Mouse (Mus musculus): ENCODE results near the gene Ush1c.

Gene Ush1c

GRCm38 (mm10) chr7:46238346-46238745 lies at the start of gene Ush1c:
Gene Ush1c (minus strand): TSS chr7:46238503.
- no peak for DNase-seq (ENCODE audit: low spot score in 2 of 2)

GRCm38 (mm10) chr7:46287051-46287450 lies 48.7 kb upstream of the Ush1c start:
- DNase-seq (ENCODE audit: low spot score in 2 of 2), result no peak

- DNase-seq (ENCODE audit: low spot score in 2 of 2), result no peak
Measured at GRCm38 (mm10) chr7:46286391-46286790, 48.1 kb upstream of the Ush1c start.

GRCm38 (mm10) chr7:46285161-46285839 lies 47.0 kb upstream of the Ush1c start:
- no peak for DNase-seq (ENCODE audit: low spot score in 2 of 2)

DNA sequence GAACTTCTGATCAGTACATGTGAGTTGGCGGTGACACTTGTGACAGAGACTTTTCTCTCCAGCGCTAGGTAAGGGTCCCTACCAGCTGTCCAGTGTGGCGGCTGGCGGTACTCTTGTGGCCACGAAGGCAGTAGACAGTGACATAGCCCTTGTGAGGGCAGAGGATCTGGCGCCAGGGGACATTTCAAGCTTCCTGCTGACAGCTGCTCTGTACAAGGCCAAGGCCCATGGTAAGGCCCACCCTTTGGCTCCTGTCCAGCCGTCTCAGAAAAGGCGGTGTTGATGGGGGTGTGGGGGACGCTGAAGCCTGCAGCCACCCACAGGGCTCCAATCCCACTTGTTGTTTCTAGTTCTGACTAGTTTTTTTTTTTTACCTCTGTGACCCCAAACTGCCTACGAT lies 45.4 kb upstream of the Ush1c start:
- no peak for DNase-seq (ENCODE audit: low spot score in 2 of 2)

- no peak for DNase-seq (ENCODE audit: low spot score in 2 of 2)
Measured at GRCm38 (mm10) chr7:46282276-46282675, 44.0 kb upstream of the Ush1c start.

- no peak for DNase-seq (ENCODE audit: low spot score in 2 of 2)
Measured at GRCm38 (mm10) chr7:46280896-46281295, 42.6 kb upstream of the Ush1c start.

DNA sequence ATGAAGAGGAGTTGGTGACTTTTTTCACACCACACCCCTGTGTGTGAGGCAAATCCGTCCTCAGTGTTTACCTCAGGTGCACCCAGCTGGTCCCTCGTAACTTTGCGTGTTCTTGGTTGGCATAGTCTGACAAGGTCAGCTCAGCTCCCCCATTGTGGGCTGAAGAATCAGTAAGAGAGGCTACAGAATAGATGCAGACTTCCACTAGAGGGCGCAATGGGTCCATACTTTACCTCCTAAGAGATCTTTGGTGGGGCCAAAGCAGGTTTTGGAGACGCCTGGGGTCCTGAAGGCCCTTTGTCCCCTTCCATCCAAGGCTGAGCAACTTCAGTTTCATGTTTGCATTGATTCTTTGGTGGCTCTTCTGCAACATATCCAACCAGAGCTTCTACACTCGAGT lies 41.6 kb upstream of the Ush1c start:
- peak in 1 of 2 experiments; percentile 45 for DNase-seq (ENCODE audit: low spot score in 2 of 2)

DNA sequence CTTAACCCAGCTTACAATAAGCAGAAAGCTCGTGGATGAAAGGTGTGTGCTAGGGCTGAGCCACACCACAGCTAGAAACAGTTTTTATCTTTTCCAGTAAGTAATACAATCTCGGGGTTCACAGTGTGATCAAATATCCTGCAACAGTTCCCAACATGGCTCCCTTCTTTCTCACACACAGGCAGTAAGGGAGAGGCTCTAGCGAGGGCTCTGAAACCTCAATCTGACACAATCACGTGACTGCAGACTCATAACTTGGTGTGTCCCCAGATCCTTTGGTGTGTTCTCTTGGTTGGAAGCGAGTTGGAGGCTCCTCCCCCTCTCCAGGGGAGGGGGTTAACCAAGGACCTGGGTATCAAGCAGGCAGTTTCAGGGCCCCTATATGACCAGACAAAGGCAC lies 37.9 kb upstream of the Ush1c start:
- DNase-seq (ENCODE audit: low spot score in 2 of 2), result no peak

GRCm38 (mm10) chr7:46251841-46252240 lies 13.5 kb upstream of the Ush1c start:
- no peak for DNase-seq (ENCODE audit: low spot score in 2 of 2)

DNA sequence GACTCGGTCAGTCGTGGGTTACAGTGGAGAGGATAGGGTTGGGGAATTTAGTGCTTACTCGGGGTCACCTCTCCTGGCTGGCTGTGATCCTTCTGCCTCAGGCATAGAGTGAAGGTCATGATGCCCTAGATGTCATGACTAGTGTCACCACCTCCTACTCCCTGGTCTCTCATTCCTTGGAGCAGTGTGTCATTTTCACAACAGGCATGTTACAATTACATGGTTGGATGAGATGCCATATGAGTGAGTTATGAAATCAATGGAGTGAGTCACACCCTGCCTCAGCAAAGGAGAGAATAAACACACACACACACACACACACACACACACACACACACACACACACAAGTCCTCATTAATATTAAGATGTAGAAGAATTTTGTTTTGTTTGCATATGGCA lies 9.3 kb upstream of the Ush1c start:
- no peak for DNase-seq (ENCODE audit: low spot score in 2 of 2)

DNA sequence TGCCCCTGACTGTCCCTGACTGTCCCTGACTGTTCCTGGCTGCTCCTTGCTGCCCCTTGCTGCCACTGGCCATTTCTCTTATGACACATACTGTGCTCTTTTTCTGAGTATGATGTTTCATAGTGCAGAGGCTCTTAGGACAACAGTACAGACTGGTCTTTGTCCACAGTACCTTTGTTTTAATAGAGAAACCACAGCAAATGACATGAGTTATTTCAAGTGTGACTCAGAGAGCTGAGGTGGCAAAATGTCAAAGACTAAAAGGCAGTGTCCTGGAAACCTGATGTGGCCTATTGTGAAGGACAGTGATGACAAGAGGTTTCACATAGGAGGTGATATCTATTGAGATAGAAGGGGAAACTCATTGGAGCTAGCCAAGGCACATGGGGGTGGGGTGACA lies 8.6 kb upstream of the Ush1c start:
- DNase-seq (ENCODE audit: low spot score in 2 of 2), result no peak

DNA sequence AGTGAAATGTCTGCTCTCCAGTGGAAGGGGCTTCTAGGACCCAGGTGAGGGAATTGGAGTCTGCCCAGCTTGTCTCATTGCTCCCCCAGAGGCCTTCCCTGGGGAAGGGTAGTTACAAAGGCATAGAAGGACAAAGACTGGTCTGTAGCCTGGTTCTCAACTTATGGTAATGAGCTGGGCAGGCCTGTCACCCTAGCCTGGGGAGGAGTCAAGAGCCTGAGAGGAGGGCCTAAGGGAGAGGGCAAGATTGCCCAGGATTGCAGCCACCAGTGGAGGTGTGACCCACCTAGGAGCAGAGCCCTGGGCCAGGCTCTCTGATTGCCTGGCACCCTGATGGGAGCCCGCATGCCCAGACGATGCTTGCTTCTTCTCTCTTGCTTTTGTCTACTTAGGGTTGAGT lies 2.4 kb upstream of the Ush1c start, which contains the start of gene Otog:
Gene Otog, plus strand, starts transcription at position 292 of the 400 bp plus-strand sequence.
- no peak for DNase-seq (ENCODE audit: low spot score in 2 of 2)

DNA sequence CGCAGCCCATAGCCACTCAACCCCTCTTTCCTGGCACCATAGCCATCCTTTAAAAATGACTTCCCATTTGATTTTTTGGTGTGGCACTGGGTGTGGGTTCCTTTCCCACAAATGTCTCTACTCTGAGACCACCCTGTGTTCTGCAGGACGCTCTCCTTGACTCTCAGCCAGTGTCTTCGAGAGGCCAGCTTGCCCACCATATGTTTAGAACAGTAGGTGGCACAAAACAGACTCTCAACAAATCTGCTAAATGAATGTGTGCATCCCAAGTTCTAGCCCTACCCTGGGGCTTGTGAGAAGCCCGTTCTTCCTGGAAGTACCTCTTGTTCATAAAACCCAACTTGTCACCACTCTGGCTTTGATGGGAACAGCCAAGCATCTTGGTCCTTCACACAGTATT lies 1.8 kb upstream of the Ush1c start:
- no peak for DNase-seq (ENCODE audit: low spot score in 2 of 2)

GRCm38 (mm10) chr7:46237192-46237591 lies 1.1 kb downstream of the Ush1c start:
- no peak for DNase-seq (ENCODE audit: low spot score in 2 of 2)

DNA sequence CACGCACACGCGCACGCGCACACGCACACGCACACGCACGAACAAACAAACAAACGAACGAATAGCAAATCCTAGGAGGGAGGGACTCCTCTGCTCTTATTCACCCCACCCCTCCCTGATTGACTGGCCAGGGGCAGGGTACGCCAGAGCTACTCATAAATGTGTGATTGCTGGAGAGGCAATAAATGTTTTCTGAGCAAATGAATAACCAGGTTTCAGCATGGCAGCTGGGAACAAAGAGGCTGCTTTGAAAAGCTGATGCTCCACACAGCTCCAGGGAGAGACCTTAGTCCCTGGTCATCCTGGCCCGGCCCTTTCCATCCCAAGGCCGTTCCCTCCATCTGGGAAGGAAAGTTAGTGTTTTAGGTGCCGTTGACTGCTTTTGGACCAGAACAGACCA lies 1.9 kb downstream of the Ush1c start:
- no peak for DNase-seq (ENCODE audit: low spot score in 2 of 2)

GRCm38 (mm10) chr7:46235948-46236347 lies 2.4 kb downstream of the Ush1c start:
- no peak for DNase-seq (ENCODE audit: low spot score in 2 of 2)

GRCm38 (mm10) chr7:46226936-46227335 lies 11.4 kb downstream of the Ush1c start:
- peak in 1 of 2 experiments; percentile 13 for DNase-seq (ENCODE audit: low spot score in 2 of 2)

DNA sequence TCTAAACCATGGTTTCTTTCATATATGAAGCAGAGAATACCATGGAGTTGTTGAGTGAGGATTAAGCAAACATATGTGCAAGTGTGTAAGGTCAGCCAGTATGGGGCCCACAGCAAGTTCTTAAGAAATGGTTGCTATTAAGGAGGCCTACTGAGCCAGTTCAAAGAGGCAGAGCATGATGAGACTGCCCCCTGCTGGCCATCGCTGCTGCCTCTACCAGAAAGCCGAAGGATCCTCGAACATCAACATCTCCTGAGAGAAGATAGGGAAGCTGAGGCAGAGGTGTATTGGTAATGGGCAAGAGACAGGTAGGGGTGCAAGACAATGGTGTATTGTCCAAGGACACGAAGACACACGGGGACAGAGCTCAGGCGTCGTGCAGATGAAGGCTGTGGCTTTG lies 12.1 kb downstream of the Ush1c start:
- peak in 1 of 2 experiments; percentile 42 for DNase-seq (ENCODE audit: low spot score in 2 of 2)

DNA sequence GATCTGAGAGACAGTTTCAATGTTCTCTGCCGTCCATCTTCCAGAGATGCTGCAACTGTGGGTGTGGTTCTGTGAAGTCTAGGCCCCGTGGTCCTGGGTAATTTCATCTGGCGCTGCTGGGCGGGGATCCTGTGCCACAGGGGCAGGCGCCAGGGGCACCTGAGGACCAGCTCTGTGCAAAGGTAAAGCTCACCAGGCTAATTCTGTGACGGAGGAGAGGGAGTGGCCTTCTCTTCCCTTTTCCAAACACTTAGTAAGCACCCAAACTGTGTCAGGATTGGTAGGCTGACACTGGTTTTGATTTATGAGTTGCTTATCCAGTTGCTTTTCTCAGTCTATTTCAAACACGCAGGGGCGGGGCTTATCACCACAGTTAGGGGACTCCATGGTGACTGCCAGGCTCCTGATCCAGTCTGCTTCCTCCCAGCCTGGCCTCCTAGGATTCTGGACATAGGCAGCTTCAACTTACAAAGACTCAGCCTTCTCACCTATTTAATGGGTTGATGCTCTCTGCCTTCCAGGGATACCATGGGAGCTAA lies 17.6 kb downstream of the Ush1c start:
- no peak for DNase-seq (ENCODE audit: low spot score in 2 of 2)

DNA sequence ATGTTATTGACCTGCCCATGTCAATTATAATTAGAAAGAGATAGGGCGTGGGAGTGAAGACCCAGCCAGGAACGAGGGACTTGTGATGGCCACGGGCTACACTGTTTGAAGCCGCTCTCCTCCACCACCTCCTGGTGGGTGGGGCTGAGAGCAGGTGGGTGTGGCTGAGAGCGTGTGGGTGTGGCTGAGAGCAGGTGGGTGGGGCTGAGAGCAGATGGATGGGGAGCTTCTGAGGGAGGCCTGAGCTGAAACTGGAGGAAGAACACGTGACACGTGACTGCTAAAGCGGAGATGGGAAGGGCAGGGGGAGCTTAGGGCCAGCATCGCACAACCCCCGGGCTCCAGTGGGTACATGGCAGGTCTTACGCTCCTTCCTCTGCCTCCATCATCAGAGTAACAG lies 19.9 kb downstream of the Ush1c start:
- no peak for DNase-seq (ENCODE audit: low spot score in 2 of 2)

GRCm38 (mm10) chr7:46216481-46216880 lies 21.8 kb downstream of the Ush1c start:
- no peak for DNase-seq (ENCODE audit: low spot score in 2 of 2)

GRCm38 (mm10) chr7:46210276-46210675 lies 28.0 kb downstream of the Ush1c start:
- no peak for DNase-seq (ENCODE audit: low spot score in 2 of 2)

- peak in 1 of 2 experiments; percentile 18 for DNase-seq (ENCODE audit: low spot score in 2 of 2)
Measured at GRCm38 (mm10) chr7:46208131-46208530, 30.2 kb downstream of the Ush1c start.

All from frontal cortex, postnatal 14 days (tissue).